Mouse (Mus musculus): ENCODE data around the gene Prrc2b.
A peak's percentile ranks its signal among the peaks of the same experiment; 100 is the strongest.

Gene Prrc2b

GRCm38 (mm10) chr2:32236760-32237487, 86.0 kb downstream of the Prrc2b start:
- DNase-seq, result peak; percentile 82

GRCm38 (mm10) chr2:32237571-32237970, 86.7 kb downstream of the Prrc2b start:
- DNase-seq, result no peak

GRCm38 (mm10) chr2:32238708-32239435, 88.0 kb downstream of the Prrc2b start:
- no peak for DNase-seq

- no peak for DNase-seq
Measured at GRCm38 (mm10) chr2:32240591-32240990, 89.7 kb downstream of the Prrc2b start.

GRCm38 (mm10) chr2:32242986-32243385, 92.1 kb downstream of the Prrc2b start:
- no peak for DNase-seq

GRCm38 (mm10) chr2:32246741-32247140, 95.9 kb downstream of the Prrc2b start:
- DNase-seq, result no peak

GRCm38 (mm10) chr2:32248377-32249361, 97.8 kb downstream of the Prrc2b start:
- no peak for DNase-seq

- DNase-seq, result peak; percentile 36
Measured at GRCm38 (mm10) chr2:32251791-32252527, 101.1 kb downstream of the Prrc2b start.

GRCm38 (mm10) chr2:32252658-32253057, 101.8 kb downstream of the Prrc2b start:
- peak; percentile 22 for DNase-seq

GRCm38 (mm10) chr2:32253352-32253751, 102.5 kb downstream of the Prrc2b start:
- no peak for DNase-seq

- no peak for DNase-seq
Measured at GRCm38 (mm10) chr2:32254563-32254962, 103.7 kb downstream of the Prrc2b start.

- no peak for DNase-seq
Measured at GRCm38 (mm10) chr2:32256273-32256672, 105.4 kb downstream of the Prrc2b start.

GRCm38 (mm10) chr2:32258887-32259533, 108.1 kb downstream of the Prrc2b start:
- DNase-seq, result no peak

GRCm38 (mm10) chr2:32259657-32260417, 109.0 kb downstream of the Prrc2b start, which contains the start of gene Uck1:
Gene Uck1, minus strand, starts transcription at chr2:32260159.
- peak; percentile 91 for DNase-seq

GRCm38 (mm10) chr2:32260635-32261034, 109.8 kb downstream of the Prrc2b start:
- DNase-seq, result peak; percentile 71

GRCm38 (mm10) chr2:32275823-32276222, 124.9 kb downstream of the Prrc2b start:
- no peak for DNase-seq

GRCm38 (mm10) chr2:32282289-32282688, 131.4 kb downstream of the Prrc2b start:
- DNase-seq, result no peak

- DNase-seq, result peak; percentile 66
Measured at GRCm38 (mm10) chr2:32282727-32283126, 131.8 kb downstream of the Prrc2b start.

GRCm38 (mm10) chr2:32283986-32284385, 133.1 kb downstream of the Prrc2b start:
- DNase-seq, result no peak

Data from cerebellum, adult 9-10 months (tissue).